Mouse (Mus musculus) embryonic fibroblast, embryonic 13.5 days (primary cell): ENCODE results near the gene Heatr5a.

Source experiments
- CTCF ChIP-seq: IDR thresholded peaks from 2 replicates; pipeline ENCODE4 v1.5.1; 2011; ENCODE audit warnings: mild to moderate bottlenecking, control low read depth, low read length, moderate library complexity, borderline replicate concordance; ENCODE audit not compliant: insufficient read depth
- POLR2A ChIP-seq: IDR thresholded peaks from 2 replicates; pipeline ENCODE4 v1.6.1; 2011; ENCODE audit warnings: low read depth, mild to moderate bottlenecking, control low read depth, low read length, moderate library complexity

- no peak for TF ChIP-seq POLR2A
- no peak for TF ChIP-seq CTCF
Observed at GRCm38 (mm10) chr12:51831296-51831695, 139.8 kb downstream of the Heatr5a start.
